Mouse (Mus musculus) neural tube, embryonic 12.5 days (tissue): ENCODE measurements at regions not wholly inside any gene's neighbourhood (a gene's known extent, or its start where the extent isn't known, plus 50 kb on each side); places are given as distances from the start of the nearest gene placed in this dataset.

Experiments used
- ATAC-seq: fragments of 200-750 bp; cut with Nextera tagmentation; 2 replicates; pipeline ENCODE4 v1.8.0; 2017; ENCODE audit warnings: low read depth, mild to moderate bottlenecking, moderate TSS enrichment, moderate library complexity; ENCODE audit not compliant: low FRiP score
- H3K27ac ChIP-seq: fragments of 300-500 bp; sonication (generic); 2 replicates; pipeline ENCODE4 v1.5.1; 2016
- H3K27me3 ChIP-seq: fragments of 300-500 bp; sonication (generic); replicated peaks from 2 replicates; pipeline ENCODE4 v1.6.1; 2016; ENCODE audit warnings: mild to moderate bottlenecking
- H3K36me3 ChIP-seq: fragments of 300-500 bp; sonication (generic); 2 replicates; pipeline ENCODE4 v1.6.1; 2016; ENCODE audit warnings: mild to moderate bottlenecking
- H3K4me1 ChIP-seq: fragments of 300-500 bp; sonication (generic); 2 replicates; pipeline ENCODE4 v1.6.1; 2016
- H3K4me2 ChIP-seq: fragments of 300-500 bp; sonication (generic); replicated peaks from 2 replicates; pipeline ENCODE4 v1.6.1; 2016; ENCODE audit warnings: mild to moderate bottlenecking
- H3K4me3 ChIP-seq: fragments of 300-500 bp; sonication (generic); 2 replicates; pipeline ENCODE4 v1.5.1; 2016
- H3K9ac ChIP-seq: fragments of 300-500 bp; sonication (generic); 2 replicates; pipeline ENCODE4 v1.6.1; 2016; ENCODE audit warnings: mild to moderate bottlenecking
- H3K9me3 ChIP-seq: fragments of 300-500 bp; sonication (generic); 2 replicates; pipeline ENCODE4 v1.6.1; 2016; ENCODE audit warnings: mild to moderate bottlenecking
- WGBS: fragments of 180-500 bp; shearing (Covaris S2); methylation state at CpG from one replicate; pipeline ENCODE4 v1.1.7; 2016; 5-methylcytosine and 5-hydroxymethylcytosine counted together

GRCm38 (mm10) chr1:81967746-81968295 is 265.1 kb upstream of the Gm9747 start:
- H3K9me3 ChIP-seq = no peaks in the 10 kb centered on the region
- WGBS = 86% methylated on average over 1 of the region's 1 CpGs
- H3K9ac ChIP-seq = no peak overlapping the region
- no peaks in the 10 kb centered on the region for H3K4me1 ChIP-seq
- no peak overlapping the region for H3K27ac ChIP-seq
- no peak overlapping the region for H3K4me2 ChIP-seq
- H3K4me3 ChIP-seq = no peak overlapping the region
- ATAC-seq = no peak
- no peaks in the 10 kb centered on the region for H3K27me3 ChIP-seq
- no peaks in the 10 kb centered on the region for H3K36me3 ChIP-seq

GRCm38 (mm10) chr1:81972575-81972974 is 260.3 kb upstream of the Gm9747 start:
- no peak for ATAC-seq
- 83% methylated on average over 5 of the region's 5 CpGs for WGBS

GRCm38 (mm10) chr1:81973481-81973880 is 259.4 kb upstream of the Gm9747 start:
- Histone ChIP-seq H3K4me2 (no peak overlapping the region), H3K4me1 (no peaks in the 10 kb centered on the region), H3K27ac (no peak overlapping the region), H3K36me3 (no peaks in the 10 kb centered on the region), H3K9me3 (no peaks in the 10 kb centered on the region), H3K27me3 (no peaks in the 10 kb centered on the region), H3K4me3 (no peak overlapping the region), H3K9ac (no peak overlapping the region)
- 92% methylated on average over 4 of the region's 4 CpGs for WGBS
- ATAC-seq = no peak

More at GRCm38 (mm10) chr1:81972575-81972974, 260.3 kb upstream of the Gm9747 start:
- Histone ChIP-seq H3K27ac (no peak overlapping the region), H3K4me3 (no peak overlapping the region), H3K9ac (no peak overlapping the region), H3K36me3 (no peaks in the 10 kb centered on the region), H3K27me3 (no peaks in the 10 kb centered on the region), H3K9me3 (no peaks in the 10 kb centered on the region), H3K4me2 (no peak overlapping the region), H3K4me1 (no peaks in the 10 kb centered on the region)

- Histone ChIP-seq H3K4me3 (no peak overlapping the region), H3K9me3 (no peaks in the 10 kb centered on the region), H3K4me1 (no peaks in the 10 kb centered on the region), H3K36me3 (no peaks in the 10 kb centered on the region), H3K9ac (no peak overlapping the region), H3K27me3 (no peaks in the 10 kb centered on the region), H3K4me2 (no peak overlapping the region), H3K27ac (no peak overlapping the region)
- WGBS = 87% methylated on average over 5 of the region's 5 CpGs
- ATAC-seq = no peak
Observed at GRCm38 (mm10) chr1:82007943-82008342, 225.0 kb upstream of the Gm9747 start.

- Histone ChIP-seq H3K4me2 (no peak overlapping the region), H3K36me3 (no peaks in the 10 kb centered on the region), H3K9ac (no peak overlapping the region), H3K4me1 (no peaks in the 10 kb centered on the region), H3K27me3 (no peaks in the 10 kb centered on the region), H3K9me3 (no peaks in the 10 kb centered on the region), H3K4me3 (no peak overlapping the region), H3K27ac (no peak overlapping the region)
- WGBS = 88% methylated on average over 4 of the region's 4 CpGs
- no peak for ATAC-seq
Observed at GRCm38 (mm10) chr1:82008805-82009204, 224.1 kb upstream of the Gm9747 start.

GRCm38 (mm10) chr1:82010995-82011394 is 221.9 kb upstream of the Gm9747 start:
- no peak overlapping the region for H3K4me2 ChIP-seq
- no peaks in the 10 kb centered on the region for H3K36me3 ChIP-seq
- H3K9me3 ChIP-seq = no peaks in the 10 kb centered on the region
- ATAC-seq = no peak
- no peak overlapping the region for H3K4me3 ChIP-seq
- H3K9ac ChIP-seq = no peak overlapping the region
- WGBS = 66% methylated on average over 1 of the region's 1 CpGs
- H3K4me1 ChIP-seq = no peaks in the 10 kb centered on the region
- H3K27ac ChIP-seq = no peak overlapping the region
- H3K27me3 ChIP-seq = no peaks in the 10 kb centered on the region

- H3K9me3 ChIP-seq = no peaks in the 10 kb centered on the region
- H3K36me3 ChIP-seq = no peaks in the 10 kb centered on the region
- ATAC-seq = no peak
- H3K9ac ChIP-seq = no peak overlapping the region
- H3K27ac ChIP-seq = no peak overlapping the region
- no peaks in the 10 kb centered on the region for H3K27me3 ChIP-seq
- H3K4me1 ChIP-seq = no peaks in the 10 kb centered on the region
- no peak overlapping the region for H3K4me2 ChIP-seq
- H3K4me3 ChIP-seq = no peak overlapping the region
Observed at GRCm38 (mm10) chr1:82015341-82015740, 217.6 kb upstream of the Gm9747 start.

- no peak for ATAC-seq
- Histone ChIP-seq H3K27me3 (no peaks in the 10 kb centered on the region), H3K27ac (no peak overlapping the region), H3K9ac (no peak overlapping the region), H3K9me3 (no peaks in the 10 kb centered on the region), H3K4me2 (no peak overlapping the region), H3K4me1 (no peaks in the 10 kb centered on the region), H3K36me3 (no peaks in the 10 kb centered on the region), H3K4me3 (no peak overlapping the region)
- 81% methylated on average over 7 of the region's 7 CpGs for WGBS
Observed at GRCm38 (mm10) chr1:82018701-82019404, 214.1 kb upstream of the Gm9747 start.

- H3K4me2 ChIP-seq = no peak overlapping the region
- no peak for ATAC-seq
- no peaks in the 10 kb centered on the region for H3K9me3 ChIP-seq
- no peaks in the 10 kb centered on the region for H3K36me3 ChIP-seq
- H3K9ac ChIP-seq = no peak overlapping the region
- no peak overlapping the region for H3K27ac ChIP-seq
- no peaks in the 10 kb centered on the region for H3K4me1 ChIP-seq
- H3K4me3 ChIP-seq = no peak overlapping the region
- no peaks in the 10 kb centered on the region for H3K27me3 ChIP-seq
Observed at GRCm38 (mm10) chr1:82027761-82028160, 205.2 kb upstream of the Gm9747 start.

- H3K4me1 ChIP-seq = no peaks in the 10 kb centered on the region
- ATAC-seq = no peak
- H3K9ac ChIP-seq = no peak overlapping the region
- no peak overlapping the region for H3K27ac ChIP-seq
- H3K27me3 ChIP-seq = no peaks in the 10 kb centered on the region
- no peaks in the 10 kb centered on the region for H3K9me3 ChIP-seq
- no peak overlapping the region for H3K4me2 ChIP-seq
- H3K36me3 ChIP-seq = no peaks in the 10 kb centered on the region
- WGBS = 84% methylated on average over 7 of the region's 7 CpGs
- no peak overlapping the region for H3K4me3 ChIP-seq
Observed at GRCm38 (mm10) chr1:82031130-82031529, 201.8 kb upstream of the Gm9747 start.

- no peak overlapping the region for H3K4me3 ChIP-seq
- H3K4me1 ChIP-seq = no peaks in the 10 kb centered on the region
- whole genome bisulfite sequencing = 97% methylated on average over 1 of the region's 1 CpGs
- no peak overlapping the region for H3K9ac ChIP-seq
- H3K27ac ChIP-seq = no peak overlapping the region
- H3K36me3 ChIP-seq = no peaks in the 10 kb centered on the region
- ATAC-seq = no peak
- no peaks in the 10 kb centered on the region for H3K9me3 ChIP-seq
- no peak overlapping the region for H3K4me2 ChIP-seq
- H3K27me3 ChIP-seq = no peaks in the 10 kb centered on the region
Observed at GRCm38 (mm10) chr1:82032410-82032809, 200.5 kb upstream of the Gm9747 start.

GRCm38 (mm10) chr1:82038171-82038570 is 194.7 kb upstream of the Gm9747 start:
- no peaks in the 10 kb centered on the region for H3K36me3 ChIP-seq
- H3K27me3 ChIP-seq = no peaks in the 10 kb centered on the region
- ATAC-seq = no peak
- no peak overlapping the region for H3K27ac ChIP-seq
- H3K4me2 ChIP-seq = no peak overlapping the region
- no peaks in the 10 kb centered on the region for H3K4me1 ChIP-seq
- no peaks in the 10 kb centered on the region for H3K9me3 ChIP-seq
- 89% methylated on average over 4 of the region's 4 CpGs for WGBS
- H3K4me3 ChIP-seq = no peak overlapping the region
- H3K9ac ChIP-seq = no peak overlapping the region

- H3K4me2 ChIP-seq = no peak overlapping the region
- ATAC-seq = no peak
- H3K27me3 ChIP-seq = no peaks in the 10 kb centered on the region
- H3K4me3 ChIP-seq = no peak overlapping the region
- H3K36me3 ChIP-seq = no peaks in the 10 kb centered on the region
- H3K9me3 ChIP-seq = no peaks in the 10 kb centered on the region
- no peaks in the 10 kb centered on the region for H3K4me1 ChIP-seq
- no peak overlapping the region for H3K27ac ChIP-seq
- WGBS = 80% methylated on average over 1 of the region's 1 CpGs
- H3K9ac ChIP-seq = no peak overlapping the region
Observed at GRCm38 (mm10) chr1:82038698-82039097, 194.2 kb upstream of the Gm9747 start.
